Mouse (Mus musculus) splenic B cell, adult 2 months (primary cell): ENCODE measurements around the gene 4931422A03Rik.

Source experiments
- DNase-seq: peaks from one replicate; pipeline ENCODE4 v3.0.0-alpha.2; 2011; ENCODE audit warnings: low read depth, low spot score
- H3K27me3 ChIP-seq: 2 replicates; pipeline ENCODE4 v1.6.1; 2012; ENCODE audit warnings: mild to moderate bottlenecking, low read length, moderate library complexity, mixed read lengths; ENCODE audit not compliant: control insufficient read depth, poor library complexity, insufficient read depth, severe bottlenecking
- H3K36me3 ChIP-seq: 2 replicates; pipeline ENCODE4 v1.6.1; 2012; ENCODE audit warnings: mild to moderate bottlenecking, low read length, moderate library complexity, mixed read lengths; ENCODE audit not compliant: control insufficient read depth, poor library complexity, insufficient read depth, severe bottlenecking

Gene 4931422A03Rik

DNA sequence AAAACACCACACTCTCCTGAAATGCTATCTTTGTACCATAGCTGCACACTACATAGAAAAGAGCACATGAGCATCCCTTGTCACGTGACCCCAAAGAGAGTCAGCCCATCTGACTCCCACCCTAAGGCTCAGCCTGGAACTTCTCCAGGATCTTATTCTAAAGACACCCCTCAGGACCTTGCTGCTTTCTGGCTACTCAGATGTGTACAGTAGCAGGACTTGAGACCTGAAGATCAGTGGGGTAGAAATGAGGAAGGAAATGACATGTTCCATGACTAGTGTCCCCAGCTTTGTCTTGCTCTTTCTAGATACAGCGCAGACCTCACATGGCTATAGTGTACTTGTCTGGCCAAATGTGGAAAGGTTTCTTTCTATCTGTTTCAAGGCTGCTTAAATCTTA is 83.3 kb downstream of the 4931422A03Rik start:
- Histone ChIP-seq H3K36me3 (no peaks in the 10 kb centered on the region), H3K27me3 (no peaks in the 10 kb centered on the region)
- peak; percentile 87 for DNase-seq

DNA sequence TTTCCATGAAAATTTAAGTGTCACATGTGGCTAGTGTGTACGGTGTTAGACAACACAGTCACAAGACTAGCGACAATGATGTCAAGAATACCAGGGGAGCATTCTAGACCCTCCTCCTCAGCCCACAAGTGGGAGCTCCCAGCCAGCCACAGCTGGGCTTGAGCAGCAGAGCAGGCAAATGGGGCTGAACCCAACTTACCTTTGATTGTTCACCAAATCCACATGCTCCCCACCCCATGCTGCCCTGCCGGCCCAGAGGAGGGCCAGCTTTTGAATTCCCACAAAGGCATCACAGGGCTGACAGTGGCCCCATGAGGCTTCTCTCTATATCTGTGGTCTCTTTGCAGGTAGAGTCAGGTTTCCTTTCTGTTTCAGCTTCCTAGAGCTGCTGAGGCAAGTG is 87.1 kb downstream of the 4931422A03Rik start:
- Histone ChIP-seq H3K36me3 (no peaks in the 10 kb centered on the region), H3K27me3 (no peaks in the 10 kb centered on the region)
- DNase-seq, result peak; percentile 70

DNA sequence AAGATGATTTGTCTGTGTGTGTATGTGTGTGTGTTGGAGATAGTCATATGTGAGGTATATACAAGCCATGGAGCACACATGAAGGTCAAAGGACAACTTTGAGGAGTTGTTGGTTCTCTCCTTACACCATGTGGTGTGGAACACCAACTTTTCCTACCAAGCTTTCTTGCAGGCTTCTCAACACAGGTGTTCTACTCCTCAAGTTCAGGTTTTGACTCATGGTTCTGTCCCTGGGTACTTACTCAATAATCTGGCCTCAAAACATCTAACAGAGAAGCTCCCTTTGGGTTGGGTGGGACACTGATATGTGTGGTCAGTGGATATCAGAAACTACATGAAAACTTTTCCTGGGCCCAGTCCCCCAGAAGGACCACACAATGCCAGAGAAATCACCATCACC is 89.2 kb downstream of the 4931422A03Rik start:
- Histone ChIP-seq H3K36me3 (no peaks in the 10 kb centered on the region), H3K27me3 (no peaks in the 10 kb centered on the region)
- DNase-seq, result no peak

DNA sequence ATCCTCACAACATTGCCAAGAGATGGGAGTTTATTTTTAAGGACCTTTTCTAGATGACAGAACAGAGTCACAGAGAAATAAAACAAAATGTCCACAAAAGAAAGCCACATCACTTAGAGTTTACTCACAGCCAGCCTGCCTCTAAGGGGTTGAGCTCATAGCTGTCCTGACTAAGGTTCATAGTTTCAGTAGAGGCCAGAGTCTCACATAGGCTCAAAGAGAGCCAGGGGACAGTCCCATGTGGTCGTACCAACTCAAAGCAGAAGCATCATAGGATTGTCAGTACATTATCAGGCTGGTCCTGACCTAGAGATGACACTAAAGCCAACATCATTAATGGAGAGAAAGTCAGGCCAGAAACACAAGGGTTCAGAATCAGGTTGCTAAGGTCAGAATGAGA is 89.6 kb downstream of the 4931422A03Rik start:
- Histone ChIP-seq H3K36me3 (no peaks in the 10 kb centered on the region), H3K27me3 (no peaks in the 10 kb centered on the region)
- DNase-seq, result peak; percentile 29

DNA sequence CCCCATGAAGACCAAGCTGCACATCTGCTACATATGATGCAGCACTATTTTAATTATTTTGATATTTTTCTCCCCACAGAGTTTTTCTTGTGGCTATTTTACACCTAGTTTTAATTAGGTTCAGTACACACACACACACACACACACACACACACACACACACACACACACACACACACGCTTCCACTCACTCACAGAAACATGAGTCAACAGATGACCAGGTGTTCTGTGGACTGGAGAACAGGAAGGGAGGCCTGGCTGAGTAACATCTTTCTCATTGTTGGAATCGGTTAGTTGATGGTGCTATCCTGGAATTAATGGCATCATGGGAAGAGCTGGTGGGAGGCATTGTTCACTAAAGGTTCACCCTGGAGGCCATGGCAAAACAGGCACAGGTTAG is 90.5 kb downstream of the 4931422A03Rik start:
- DNase-seq, result no peak
- Histone ChIP-seq H3K36me3 (no peaks in the 10 kb centered on the region), H3K27me3 (no peaks in the 10 kb centered on the region)

DNA sequence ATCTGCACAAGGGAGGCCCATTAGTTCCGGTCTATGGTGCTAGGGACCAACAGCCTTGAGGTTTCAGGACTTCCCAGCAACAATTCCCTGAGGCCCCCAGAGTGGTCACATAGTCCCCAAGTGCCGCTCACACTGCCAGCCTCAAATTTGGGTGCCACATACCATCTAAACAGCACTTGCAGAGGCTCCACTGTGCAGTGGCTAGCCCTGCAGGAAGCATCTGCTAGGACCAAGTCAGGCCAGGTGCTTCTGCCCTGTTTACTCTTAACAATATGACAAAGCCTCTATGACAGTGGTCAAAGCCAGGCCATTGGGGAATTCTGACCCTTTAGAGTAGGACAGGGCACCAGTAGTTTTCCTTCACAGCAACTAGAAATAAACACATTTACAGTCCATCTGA is 91.5 kb downstream of the 4931422A03Rik start:
- no peaks in the 10 kb centered on the region for H3K27me3 ChIP-seq
- H3K36me3 ChIP-seq, result no peaks in the 10 kb centered on the region
- DNase-seq, result no peak

DNA sequence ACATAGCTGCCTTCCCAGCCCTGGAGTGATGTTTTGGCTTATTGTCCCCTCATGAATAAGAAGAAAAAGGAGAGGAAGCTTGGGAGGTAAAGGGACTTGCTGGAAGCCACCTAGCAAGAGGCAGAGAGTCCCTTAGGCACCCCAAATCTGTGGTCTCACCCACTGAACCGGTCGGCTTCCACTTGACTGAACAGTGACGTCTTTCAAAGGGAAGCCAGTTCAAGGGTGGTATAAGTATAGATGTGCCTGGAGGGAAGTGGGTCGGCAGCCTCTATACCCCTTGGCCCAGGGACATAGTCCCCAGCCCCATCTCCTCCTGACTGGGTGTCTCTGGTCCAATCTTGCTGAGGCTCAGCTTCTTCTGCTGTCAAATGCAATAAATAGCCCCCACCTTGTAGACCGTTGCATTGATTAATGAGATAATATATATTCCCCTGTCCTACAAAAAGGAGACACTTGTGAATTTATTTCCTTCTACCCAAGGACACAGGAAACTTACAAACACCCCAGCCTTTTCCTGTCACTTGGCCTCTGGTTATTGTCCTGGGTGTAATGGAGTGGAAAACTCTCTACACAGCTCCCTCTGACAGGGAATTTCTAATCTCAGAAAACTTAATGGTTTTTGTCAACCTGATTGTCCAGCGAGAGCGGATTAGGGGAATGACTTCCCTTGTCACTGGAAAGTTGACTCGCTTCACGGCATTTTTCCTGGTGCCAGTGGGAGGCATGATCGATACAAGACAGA is 92.3 kb downstream of the 4931422A03Rik start:
- Histone ChIP-seq H3K36me3 (no peaks in the 10 kb centered on the region), H3K27me3 (no peaks in the 10 kb centered on the region)
- peak; percentile 69 for DNase-seq

DNA sequence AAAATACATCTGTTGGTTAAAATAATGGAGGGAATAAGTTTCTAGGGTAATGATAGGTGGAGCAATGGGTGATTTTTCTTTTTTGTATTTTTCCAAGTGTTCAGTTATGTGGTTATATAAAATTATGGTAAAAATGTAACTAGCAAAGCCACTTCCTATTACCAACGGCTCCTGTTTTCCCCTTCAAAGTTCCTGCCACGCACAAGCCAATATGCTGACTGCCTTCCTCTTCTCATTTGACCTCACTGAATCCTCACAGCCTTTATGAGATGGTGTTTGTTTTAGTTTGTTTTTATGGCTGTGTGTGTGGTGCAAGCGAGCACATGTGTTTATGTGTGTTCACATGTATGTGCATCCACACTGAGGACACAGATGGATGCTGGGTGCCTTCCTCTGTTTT is 93.5 kb downstream of the 4931422A03Rik start:
- Histone ChIP-seq H3K27me3 (no peaks in the 10 kb centered on the region), H3K36me3 (no peaks in the 10 kb centered on the region)
- no peak for DNase-seq

DNA sequence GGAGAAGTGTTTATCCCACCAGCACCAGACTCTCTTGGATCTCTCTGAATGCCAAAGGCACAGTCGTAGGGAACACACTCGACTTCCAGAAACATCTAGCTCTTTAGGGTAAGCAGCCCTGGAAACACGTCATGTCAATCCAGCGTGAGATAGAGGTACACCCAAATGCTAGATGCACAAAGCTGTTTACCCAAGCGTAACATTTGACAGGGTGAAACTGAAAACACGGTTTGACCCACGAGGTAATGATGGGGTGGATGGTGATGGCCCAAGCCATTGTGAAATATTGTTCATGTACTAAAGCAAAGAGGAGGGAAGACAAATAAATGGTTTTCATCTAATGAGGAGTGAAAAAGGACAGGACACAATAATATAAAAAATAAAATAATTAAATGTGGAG is 93.9 kb downstream of the 4931422A03Rik start:
- Histone ChIP-seq H3K27me3 (no peaks in the 10 kb centered on the region), H3K36me3 (no peaks in the 10 kb centered on the region)
- DNase-seq, result peak; percentile 80

DNA sequence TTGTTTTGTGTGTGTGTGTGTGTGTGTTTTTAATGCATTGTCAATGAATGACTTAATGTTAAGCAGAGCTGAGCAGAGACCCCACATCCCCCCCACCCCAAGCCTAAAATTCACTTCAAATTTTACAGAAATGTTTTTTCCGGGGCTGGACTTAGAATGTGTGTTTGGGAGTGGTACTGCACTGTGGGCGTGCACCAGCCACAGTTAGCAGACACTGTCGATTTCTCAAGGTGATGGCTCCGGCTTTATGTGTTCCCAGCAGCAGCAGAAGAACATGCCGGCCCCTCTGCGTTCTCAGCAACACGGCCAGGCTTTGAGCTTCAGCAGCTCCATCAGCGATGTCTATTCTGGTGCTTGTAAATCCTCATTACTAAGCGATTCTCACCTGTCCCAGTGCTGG is 95.7 kb downstream of the 4931422A03Rik start:
- Histone ChIP-seq H3K36me3 (no peaks in the 10 kb centered on the region), H3K27me3 (no peaks in the 10 kb centered on the region)
- no peak for DNase-seq

DNA sequence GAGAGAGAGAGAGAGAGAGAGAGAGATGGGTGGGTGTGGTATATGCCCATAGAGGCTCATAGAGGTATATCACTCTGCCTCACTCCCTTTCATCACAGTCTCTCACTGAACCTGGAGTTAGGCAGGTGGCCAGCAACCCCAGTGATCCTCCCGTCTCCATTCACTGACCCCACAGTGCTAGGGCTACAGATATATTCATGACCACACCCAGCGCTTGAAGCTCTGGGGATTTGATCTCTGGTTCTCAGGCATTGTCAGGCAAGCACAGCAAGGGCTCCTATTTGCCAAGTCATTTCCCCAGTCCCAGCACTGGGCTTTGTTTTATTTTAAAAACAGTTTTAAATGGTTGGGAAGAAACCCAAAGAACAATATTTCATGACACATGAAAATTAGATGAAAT is 96.1 kb downstream of the 4931422A03Rik start:
- no peak for DNase-seq
- Histone ChIP-seq H3K36me3 (no peaks in the 10 kb centered on the region), H3K27me3 (no peaks in the 10 kb centered on the region)

DNA sequence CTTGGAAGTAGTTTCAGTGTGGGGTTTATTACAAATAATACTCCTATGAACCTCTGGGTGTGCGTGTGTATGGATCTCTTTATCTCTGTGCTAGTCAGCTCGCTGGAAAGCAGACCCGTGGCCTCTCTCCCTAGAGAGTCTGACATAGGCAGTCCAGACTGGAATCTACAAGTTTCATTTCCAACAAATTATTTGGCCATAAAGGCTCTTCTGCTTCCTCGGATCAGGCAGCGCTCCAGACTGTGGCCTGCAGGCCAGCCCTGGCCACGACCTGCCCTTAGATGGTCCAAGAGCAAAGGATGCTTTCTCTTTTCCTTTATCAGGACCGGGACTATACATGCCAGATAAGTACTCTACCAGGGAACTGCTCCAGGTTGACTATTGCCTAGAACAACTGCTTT is 96.7 kb downstream of the 4931422A03Rik start:
- no peaks in the 10 kb centered on the region for H3K27me3 ChIP-seq
- H3K36me3 ChIP-seq, result no peaks in the 10 kb centered on the region
- no peak for DNase-seq

DNA sequence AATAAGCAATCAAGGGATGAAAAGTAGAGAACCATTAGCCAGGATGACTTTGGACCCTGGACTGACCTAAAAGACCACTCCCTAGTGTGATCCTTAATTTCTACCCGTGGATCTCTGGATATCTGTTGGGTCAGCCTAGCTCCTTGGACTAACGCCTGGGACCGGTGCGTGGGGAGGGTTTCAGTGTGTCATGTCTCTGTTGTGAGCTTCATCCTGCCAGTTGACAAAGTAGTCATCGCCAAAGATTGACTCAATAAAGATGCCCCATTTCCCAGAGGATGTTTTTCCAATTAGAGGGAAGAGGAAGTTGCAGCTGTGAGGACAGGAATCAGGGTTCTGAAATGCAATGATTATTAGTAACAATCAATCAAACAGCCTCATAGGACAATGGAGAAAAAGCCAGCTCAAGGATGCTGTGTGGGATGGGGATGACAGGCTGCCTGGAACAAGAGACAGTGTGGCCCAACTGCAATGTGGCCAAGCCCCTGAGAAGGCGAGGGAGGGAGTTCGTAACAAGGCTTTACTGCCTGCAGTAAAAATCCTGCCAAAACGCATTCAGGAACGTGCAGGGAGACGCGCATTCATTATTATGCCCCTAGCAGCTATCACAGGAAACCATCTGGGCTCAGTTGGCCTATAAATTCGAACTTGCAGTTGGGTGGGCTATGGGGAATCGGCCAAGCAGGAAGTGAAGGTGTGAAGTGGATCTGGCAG is 97.7 kb downstream of the 4931422A03Rik start:
- H3K36me3 ChIP-seq, result no peaks in the 10 kb centered on the region
- no peak for DNase-seq
- no peaks in the 10 kb centered on the region for H3K27me3 ChIP-seq

DNA sequence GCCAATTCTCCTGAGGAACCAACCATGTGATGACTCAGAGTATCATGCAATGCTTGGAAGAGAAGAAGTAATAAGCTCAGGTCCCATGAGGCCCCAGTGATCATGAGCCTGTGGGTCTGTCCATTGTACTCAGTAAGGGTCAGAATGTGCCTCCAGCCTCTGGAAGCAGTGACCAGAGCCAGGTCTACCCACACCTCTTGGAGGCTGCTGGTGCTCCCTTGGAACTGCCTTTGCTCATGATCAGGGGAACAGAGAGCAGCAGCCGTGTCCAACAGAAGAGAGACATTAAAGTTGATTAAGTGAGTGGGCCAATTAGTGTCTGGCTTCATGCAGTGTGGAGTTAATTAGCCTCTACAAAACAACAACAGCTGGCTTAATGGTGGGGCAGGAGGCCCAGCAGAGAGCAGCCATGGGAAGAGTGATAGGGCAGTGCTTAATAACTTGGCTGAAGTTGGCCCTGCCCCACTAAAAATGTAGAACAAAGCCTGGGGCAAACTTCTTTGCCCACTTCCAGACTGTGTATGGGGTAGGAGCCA is 100.5 kb downstream of the 4931422A03Rik start:
- H3K36me3 ChIP-seq, result no peaks in the 10 kb centered on the region
- no peaks in the 10 kb centered on the region for H3K27me3 ChIP-seq
- DNase-seq, result no peak

DNA sequence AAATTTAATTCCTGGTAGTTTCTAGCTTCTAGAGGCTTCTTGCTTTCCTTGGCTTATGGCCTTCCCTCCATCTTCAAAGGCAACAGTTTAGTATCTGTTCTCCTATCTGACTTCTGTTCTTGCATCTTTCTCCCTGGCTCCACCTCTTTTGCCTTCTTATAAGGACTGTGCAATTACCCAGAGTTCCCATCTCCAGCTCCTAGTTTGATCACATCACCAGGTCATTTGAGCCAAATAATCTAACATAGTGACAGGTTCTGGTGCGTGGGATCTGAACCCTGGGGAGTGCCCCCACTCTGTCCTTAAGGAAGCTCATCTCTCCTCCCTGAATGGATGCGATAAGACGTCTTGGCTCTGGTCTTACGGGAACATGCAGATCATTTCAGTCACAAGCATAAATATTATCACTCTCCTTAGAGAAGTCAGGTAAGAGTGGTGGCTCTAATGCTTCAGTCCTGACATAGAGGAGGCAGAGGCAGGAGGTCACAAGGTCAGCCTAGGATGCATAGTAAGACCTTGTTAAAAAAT is 101.5 kb downstream of the 4931422A03Rik start:
- H3K27me3 ChIP-seq, result no peaks in the 10 kb centered on the region
- H3K36me3 ChIP-seq, result no peaks in the 10 kb centered on the region
- DNase-seq, result no peak
